Mouse (Mus musculus): ENCODE data around the gene Irf2bpl. TPM values are rescaled to one million over a fixed set of nuclear protein-coding genes. Genes with fewer than 3 reads are reported as not detected.

The Irf2bpl gene
- polyA plus RNA-seq, 1 experiment from 2014 or later, result 10.0 TPM

DNA sequence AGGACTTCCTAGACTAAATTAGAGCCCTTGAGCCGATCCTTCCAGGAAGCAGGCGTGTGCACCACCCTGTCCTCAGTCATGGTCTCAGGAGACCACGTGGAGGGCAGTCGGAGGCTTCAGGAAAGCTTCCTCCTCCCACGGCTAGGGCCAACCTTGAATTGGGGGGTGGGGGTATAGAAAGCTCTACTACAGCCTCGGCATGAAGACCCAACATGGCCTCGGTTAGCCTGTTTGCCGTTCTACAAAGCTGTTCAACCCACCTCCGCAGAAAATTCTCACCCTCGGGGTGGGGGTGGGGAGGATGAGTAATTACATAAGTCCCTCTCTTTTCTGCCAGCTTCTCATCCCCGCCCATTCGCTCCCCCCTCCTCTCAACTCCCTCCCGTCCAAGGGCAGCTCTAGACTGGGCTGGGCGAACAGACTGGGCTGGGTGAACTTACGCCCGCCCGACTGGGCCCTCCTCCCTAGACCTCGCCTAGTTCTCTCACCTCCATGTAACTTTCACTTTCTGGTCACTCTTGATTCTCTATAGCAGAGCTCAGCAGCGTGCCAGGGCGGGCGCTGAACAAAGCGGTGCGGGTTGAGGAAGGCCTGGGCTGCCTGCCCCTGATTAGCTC is 48.1 kb downstream of the Irf2bpl start:
- ATAC-seq, result peak; percentile 80
- no peak for TF ChIP-seq CTCF (IDR thresholded peaks at IDR 0.05; ENCODE audit: low read depth)
- Histone ChIP-seq H3K27ac (ENCODE audit: low read depth, low read length) (no peak overlapping the region), H3K4me3 (ENCODE audit: low read depth, low read length) (peak overlapping the region; percentile 13), H3K27me3 (replicated peaks; ENCODE audit: control insufficient read depth, insufficient read depth, low read length) (peaks cover 16% of the 10 kb centered on the region), H3K4me2 (replicated peaks; ENCODE audit: low read depth) (peak overlapping the region; percentile 52), H3K36me3 (ENCODE audit: control insufficient read depth, insufficient read depth) (no peaks in the 10 kb centered on the region), H3K9ac (ENCODE audit: low read depth, low read length) (no peak overlapping the region), H3K4me1 (replicated peaks; ENCODE audit: control insufficient read depth, insufficient read depth, low read length) (peaks cover 3% of the 10 kb centered on the region; the same call in 1 of the 2 replicates), H3K9me3 (ENCODE audit: control insufficient read depth) (no peaks in the 10 kb centered on the region)
- WGBS, result 14% methylated on average over 23 of the region's 23 CpGs

- no peak overlapping the region for H3K4me3 ChIP-seq (ENCODE audit: low read depth, low read length)
- no peak overlapping the region for H3K27ac ChIP-seq (ENCODE audit: low read depth, low read length)
- no peaks in the 10 kb centered on the region for H3K36me3 ChIP-seq (ENCODE audit: control insufficient read depth, insufficient read depth)
- WGBS, result 85% methylated on average over 3 of the region's 3 CpGs
- no peaks in the 10 kb centered on the region for H3K9me3 ChIP-seq (ENCODE audit: control insufficient read depth)
- no peak overlapping the region for H3K9ac ChIP-seq (ENCODE audit: low read depth, low read length)
- no peak overlapping the region for H3K4me2 ChIP-seq (replicated peaks; ENCODE audit: low read depth)
- no peak for ATAC-seq
- peaks cover 3% of the 10 kb centered on the region; the same call in 1 of the 2 replicates for H3K4me1 ChIP-seq (replicated peaks; ENCODE audit: control insufficient read depth, insufficient read depth, low read length)
- no peak for TF ChIP-seq CTCF (IDR thresholded peaks at IDR 0.05; ENCODE audit: low read depth)
- peaks cover 16% of the 10 kb centered on the region for H3K27me3 ChIP-seq (replicated peaks; ENCODE audit: control insufficient read depth, insufficient read depth, low read length)
Observed at GRCm38 (mm10) chr12:86835899-86836298, 48.7 kb downstream of the Irf2bpl start.

GRCm38 (mm10) chr12:86834416-86834772 is 50.2 kb downstream of the Irf2bpl start:
- WGBS, result 69% methylated on average over 3 of the region's 3 CpGs
- no peak overlapping the region for H3K9ac ChIP-seq (ENCODE audit: low read depth, low read length)
- H3K4me3 ChIP-seq (ENCODE audit: low read depth, low read length), result no peak overlapping the region
- no peak for ATAC-seq
- no peak overlapping the region for H3K4me2 ChIP-seq (replicated peaks; ENCODE audit: low read depth)
- peaks cover 16% of the 10 kb centered on the region for H3K27me3 ChIP-seq (replicated peaks; ENCODE audit: control insufficient read depth, insufficient read depth, low read length)
- H3K36me3 ChIP-seq (ENCODE audit: control insufficient read depth, insufficient read depth), result no peaks in the 10 kb centered on the region
- H3K9me3 ChIP-seq (ENCODE audit: control insufficient read depth), result no peaks in the 10 kb centered on the region
- H3K4me1 ChIP-seq (replicated peaks; ENCODE audit: control insufficient read depth, insufficient read depth, low read length), result peaks cover 3% of the 10 kb centered on the region; the same call in 1 of the 2 replicates
- H3K27ac ChIP-seq (ENCODE audit: low read depth, low read length), result no peak overlapping the region; the same call in 1 of the 2 replicates
- TF ChIP-seq CTCF (IDR thresholded peaks at IDR 0.05; ENCODE audit: low read depth), result no peak

GRCm38 (mm10) chr12:86833711-86834415 is 50.7 kb downstream of the Irf2bpl start:
- Histone ChIP-seq H3K27me3 (replicated peaks; ENCODE audit: control insufficient read depth, insufficient read depth, low read length) (peaks cover 16% of the 10 kb centered on the region), H3K36me3 (ENCODE audit: control insufficient read depth, insufficient read depth) (no peaks in the 10 kb centered on the region), H3K9ac (ENCODE audit: low read depth, low read length) (no peak overlapping the region), H3K9me3 (ENCODE audit: control insufficient read depth) (no peaks in the 10 kb centered on the region), H3K27ac (ENCODE audit: low read depth, low read length) (peak overlapping the region; percentile 35), H3K4me3 (ENCODE audit: low read depth, low read length) (no peak overlapping the region), H3K4me1 (replicated peaks; ENCODE audit: control insufficient read depth, insufficient read depth, low read length) (peaks cover 3% of the 10 kb centered on the region; the same call in 1 of the 2 replicates), H3K4me2 (replicated peaks; ENCODE audit: low read depth) (no peak overlapping the region)
- ATAC-seq, result peak; percentile 65
- peak; percentile 6; the same call in 1 of the 2 replicates for TF ChIP-seq CTCF (IDR thresholded peaks at IDR 0.05; ENCODE audit: low read depth)
- 35% methylated on average over 6 of the region's 6 CpGs for WGBS

DNA sequence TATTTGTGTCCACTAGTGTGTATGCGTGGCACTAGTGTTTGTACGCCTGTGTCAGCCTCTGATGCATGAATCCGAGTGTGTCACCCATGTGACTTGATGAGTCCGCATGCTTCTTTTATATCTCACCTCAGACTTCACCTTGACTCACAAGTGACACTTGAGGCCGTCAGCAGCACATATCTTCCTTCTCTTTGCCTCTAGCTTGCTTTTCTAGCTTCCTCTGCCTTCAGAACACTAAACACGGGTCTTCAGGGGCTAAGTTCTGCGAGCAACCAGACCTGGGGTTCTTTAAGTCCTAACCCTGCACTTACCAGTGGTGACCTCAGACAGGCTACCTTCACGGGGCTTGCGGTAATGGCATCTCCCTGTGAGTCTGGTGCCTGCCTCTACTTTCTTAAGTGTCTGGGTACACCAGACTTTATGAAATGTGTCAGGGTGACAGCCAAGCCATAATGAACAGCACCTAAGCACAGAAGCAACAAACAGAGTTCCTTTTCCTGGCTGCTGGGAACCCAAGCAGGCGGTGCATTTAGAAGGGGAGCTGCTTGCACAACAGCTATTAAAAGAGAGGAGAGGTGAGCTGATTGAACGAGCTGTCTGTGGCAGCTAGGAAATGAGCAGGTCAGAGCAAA is 51.9 kb downstream of the Irf2bpl start:
- Histone ChIP-seq H3K4me3 (ENCODE audit: low read depth, low read length) (no peak overlapping the region), H3K27me3 (replicated peaks; ENCODE audit: control insufficient read depth, insufficient read depth, low read length) (peaks cover 9% of the 10 kb centered on the region), H3K27ac (ENCODE audit: low read depth, low read length) (0 out of 2 replicates have a peak overlapping the region, but pooled peaks have one; percentile 35), H3K4me2 (replicated peaks; ENCODE audit: low read depth) (no peak overlapping the region), H3K4me1 (replicated peaks; ENCODE audit: control insufficient read depth, insufficient read depth, low read length) (peaks cover 3% of the 10 kb centered on the region; the same call in 1 of the 2 replicates), H3K9me3 (ENCODE audit: control insufficient read depth) (no peaks in the 10 kb centered on the region), H3K9ac (ENCODE audit: low read depth, low read length) (no peak overlapping the region), H3K36me3 (ENCODE audit: control insufficient read depth, insufficient read depth) (no peaks in the 10 kb centered on the region)
- no peak for TF ChIP-seq CTCF (IDR thresholded peaks at IDR 0.05; ENCODE audit: low read depth)
- no peak for ATAC-seq
- 68% methylated on average over 11 of the region's 11 CpGs for WGBS
